Mouse (Mus musculus) heart, embryonic 10.5 days (tissue): ENCODE measurements around the gene Cer1. TPM values are rescaled to one million over a fixed set of nuclear protein-coding genes. Genes with fewer than 3 reads are reported as not detected.

ENCODE experiments used
- DNase-seq: peaks from one replicate; pipeline ENCODE4 v3.0.0-alpha.2; 2017; ENCODE audit warnings: low spot score
- H3K27ac ChIP-seq: fragments of 300-500 bp; sonication (generic); 2 replicates; pipeline ENCODE4 v1.5.1; 2016; ENCODE audit warnings: mild to moderate bottlenecking
- H3K27me3 ChIP-seq: fragments of 300-500 bp; sonication (generic); 2 replicates; pipeline ENCODE4 v1.6.1; 2016; ENCODE audit warnings: mild to moderate bottlenecking; ENCODE audit not compliant: poor library complexity, insufficient read depth, severe bottlenecking
- H3K36me3 ChIP-seq: fragments of 300-500 bp; sonication (generic); 2 replicates; pipeline ENCODE4 v1.6.1; 2016; ENCODE audit warnings: mild to moderate bottlenecking, moderate library complexity
- H3K4me1 ChIP-seq: fragments of 300-500 bp; sonication (generic); 2 replicates; pipeline ENCODE4 v1.6.1; 2016; ENCODE audit warnings: mild to moderate bottlenecking
- H3K4me3 ChIP-seq: fragments of 300-500 bp; sonication (generic); 2 replicates; pipeline ENCODE4 v1.5.1; 2016; ENCODE audit warnings: mild to moderate bottlenecking, moderate library complexity
- H3K9me3 ChIP-seq: fragments of 300-500 bp; sonication (generic); 2 replicates; pipeline ENCODE4 v1.6.1; 2016; ENCODE audit warnings: mild to moderate bottlenecking, moderate library complexity
- WGBS: fragments of 180-500 bp; shearing (Covaris S2); methylation state at CpG from one replicate; pipeline ENCODE4 v1.1.7; 2016; 5-methylcytosine and 5-hydroxymethylcytosine counted together
- polyA plus RNA-seq: library from polyadenylated mRNA; unstranded; fragments of >200 nt; fragmentation: Nextera tagmentation; extraction: Ambion mirVana; gene quantifications from 2 replicates; pipeline ENCODE4 v1.2.1, GENCODE M21; 2016

Gene Cer1
- polyA plus RNA-seq, result not detected in 2 replicates

GRCm38 (mm10) chr4:82884636-82885534 lies at the start of gene Cer1:
Cer1 (minus strand) TSS chr4:82885148.
- no peaks in the 10 kb centered on the region for H3K4me1 ChIP-seq
- WGBS, result 63% methylated on average over 18 of the region's 19 CpGs
- H3K27me3 ChIP-seq, result no peaks in the 10 kb centered on the region
- no peak within 1 kb of the TSS for H3K27ac ChIP-seq
- H3K9me3 ChIP-seq, result no peaks in the 10 kb centered on the region
- DNase-seq, result no peak
- no peak within 1 kb of the TSS for H3K4me3 ChIP-seq
- H3K36me3 ChIP-seq, result no peaks in the 10 kb centered on the region

GRCm38 (mm10) chr4:82934308-82934707 lies 49.4 kb upstream of the Cer1 start:
- WGBS, result 12% methylated on average over 5 of the region's 5 CpGs
- Histone ChIP-seq H3K27ac (no peak overlapping the region), H3K9me3 (no peaks in the 10 kb centered on the region), H3K27me3 (no peaks in the 10 kb centered on the region), H3K4me3 (no peak overlapping the region), H3K4me1 (no peaks in the 10 kb centered on the region), H3K36me3 (peaks cover 26% of the 10 kb centered on the region)
- DNase-seq, result no peak

- Histone ChIP-seq H3K36me3 (peaks cover 23% of the 10 kb centered on the region; the same call in 1 of the 2 replicates), H3K4me1 (no peaks in the 10 kb centered on the region), H3K9me3 (no peaks in the 10 kb centered on the region), H3K27ac (no peak overlapping the region), H3K27me3 (no peaks in the 10 kb centered on the region), H3K4me3 (0 out of 2 replicates have a peak overlapping the region, but pooled peaks have one; percentile 1)
- WGBS, result 22% methylated on average over 14 of the region's 14 CpGs
- DNase-seq, result peak; percentile 84
Measured at GRCm38 (mm10) chr4:82933698-82934210, 48.8 kb upstream of the Cer1 start.

- Histone ChIP-seq H3K27me3 (no peaks in the 10 kb centered on the region), H3K4me3 (no peak overlapping the region), H3K9me3 (no peaks in the 10 kb centered on the region), H3K27ac (no peak overlapping the region), H3K4me1 (no peaks in the 10 kb centered on the region), H3K36me3 (peaks cover 23% of the 10 kb centered on the region)
- DNase-seq, result no peak
- 85% methylated on average over 5 of the region's 5 CpGs for WGBS
Measured at GRCm38 (mm10) chr4:82930079-82930478, 45.1 kb upstream of the Cer1 start.

- Histone ChIP-seq H3K4me1 (no peaks in the 10 kb centered on the region), H3K27me3 (no peaks in the 10 kb centered on the region), H3K36me3 (peaks cover 16% of the 10 kb centered on the region), H3K9me3 (no peaks in the 10 kb centered on the region), H3K4me3 (no peak overlapping the region), H3K27ac (no peak overlapping the region)
- DNase-seq, result peak; percentile 3
- 86% methylated on average over 4 of the region's 4 CpGs for WGBS
Measured at GRCm38 (mm10) chr4:82921962-82922361, 37.0 kb upstream of the Cer1 start.

GRCm38 (mm10) chr4:82918625-82919024 lies 33.7 kb upstream of the Cer1 start:
- WGBS, result 69% methylated on average over 2 of the region's 2 CpGs
- H3K27me3 ChIP-seq, result no peaks in the 10 kb centered on the region
- H3K36me3 ChIP-seq, result peaks cover 23% of the 10 kb centered on the region
- H3K4me3 ChIP-seq, result no peak overlapping the region
- no peaks in the 10 kb centered on the region for H3K9me3 ChIP-seq
- peak; percentile 9 for DNase-seq
- no peaks in the 10 kb centered on the region for H3K4me1 ChIP-seq
- no peak overlapping the region for H3K27ac ChIP-seq

GRCm38 (mm10) chr4:82916678-82917050 lies 31.7 kb upstream of the Cer1 start:
- 76% methylated on average over 5 of the region's 5 CpGs for WGBS
- Histone ChIP-seq H3K4me1 (no peaks in the 10 kb centered on the region), H3K9me3 (no peaks in the 10 kb centered on the region), H3K4me3 (no peak overlapping the region), H3K27ac (no peak overlapping the region), H3K27me3 (no peaks in the 10 kb centered on the region), H3K36me3 (peaks cover 28% of the 10 kb centered on the region)
- no peak for DNase-seq

- no peaks in the 10 kb centered on the region for H3K4me1 ChIP-seq
- 55% methylated on average over 14 of the region's 14 CpGs for WGBS
- H3K9me3 ChIP-seq, result no peaks in the 10 kb centered on the region
- no peaks in the 10 kb centered on the region for H3K27me3 ChIP-seq
- H3K27ac ChIP-seq, result no peak overlapping the region
- H3K4me3 ChIP-seq, result no peak overlapping the region
- H3K36me3 ChIP-seq, result peaks cover 28% of the 10 kb centered on the region
- DNase-seq, result peak; percentile 72
Measured at GRCm38 (mm10) chr4:82916003-82916677, 31.2 kb upstream of the Cer1 start.

- Histone ChIP-seq H3K9me3 (no peaks in the 10 kb centered on the region), H3K4me3 (no peak overlapping the region), H3K4me1 (no peaks in the 10 kb centered on the region), H3K27ac (no peak overlapping the region), H3K27me3 (no peaks in the 10 kb centered on the region), H3K36me3 (peaks cover 28% of the 10 kb centered on the region)
- 62% methylated on average over 7 of the region's 7 CpGs for WGBS
- peak; percentile 61 for DNase-seq
Measured at GRCm38 (mm10) chr4:82915576-82915975, 30.6 kb upstream of the Cer1 start.

GRCm38 (mm10) chr4:82914601-82915143 lies 29.7 kb upstream of the Cer1 start:
- 82% methylated on average over 11 of the region's 11 CpGs for whole genome bisulfite sequencing
- Histone ChIP-seq H3K36me3 (peaks cover 28% of the 10 kb centered on the region), H3K9me3 (no peaks in the 10 kb centered on the region), H3K27me3 (no peaks in the 10 kb centered on the region), H3K4me3 (no peak overlapping the region), H3K4me1 (no peaks in the 10 kb centered on the region), H3K27ac (no peak overlapping the region)
- peak; percentile 63 for DNase-seq

GRCm38 (mm10) chr4:82895227-82895626 lies 10.3 kb upstream of the Cer1 start:
- no peak for DNase-seq
- Histone ChIP-seq H3K4me3 (no peak overlapping the region), H3K27ac (no peak overlapping the region), H3K9me3 (no peaks in the 10 kb centered on the region), H3K36me3 (peaks cover 21% of the 10 kb centered on the region; the same call in 1 of the 2 replicates), H3K27me3 (no peaks in the 10 kb centered on the region), H3K4me1 (no peaks in the 10 kb centered on the region)
- WGBS, result 86% methylated on average over 10 of the region's 10 CpGs

GRCm38 (mm10) chr4:82892247-82892646 lies 7.3 kb upstream of the Cer1 start:
- Histone ChIP-seq H3K27me3 (no peaks in the 10 kb centered on the region), H3K9me3 (no peaks in the 10 kb centered on the region), H3K4me3 (no peak overlapping the region), H3K27ac (no peak overlapping the region), H3K36me3 (peaks cover 6% of the 10 kb centered on the region; the same call in 1 of the 2 replicates), H3K4me1 (no peaks in the 10 kb centered on the region)
- WGBS, result 84% methylated on average over 5 of the region's 5 CpGs
- no peak for DNase-seq

GRCm38 (mm10) chr4:82891566-82891965 lies 6.6 kb upstream of the Cer1 start:
- Histone ChIP-seq H3K4me1 (no peaks in the 10 kb centered on the region), H3K27me3 (no peaks in the 10 kb centered on the region), H3K4me3 (no peak overlapping the region), H3K36me3 (0 out of 2 replicates have a peak, but pooled peaks cover 1% of the 10 kb centered on the region), H3K27ac (no peak overlapping the region), H3K9me3 (no peaks in the 10 kb centered on the region)
- WGBS, result 87% methylated on average over 2 of the region's 2 CpGs
- DNase-seq, result no peak
